Mouse (Mus musculus): ENCODE data around the gene Fsd2. TPM values are rescaled to one million over a fixed set of nuclear protein-coding genes. Genes with fewer than 3 reads are reported as not detected.

Gene Fsd2
- polyA plus RNA-seq, 1 experiment from 2014 or later, result 0.05 TPM

DNA sequence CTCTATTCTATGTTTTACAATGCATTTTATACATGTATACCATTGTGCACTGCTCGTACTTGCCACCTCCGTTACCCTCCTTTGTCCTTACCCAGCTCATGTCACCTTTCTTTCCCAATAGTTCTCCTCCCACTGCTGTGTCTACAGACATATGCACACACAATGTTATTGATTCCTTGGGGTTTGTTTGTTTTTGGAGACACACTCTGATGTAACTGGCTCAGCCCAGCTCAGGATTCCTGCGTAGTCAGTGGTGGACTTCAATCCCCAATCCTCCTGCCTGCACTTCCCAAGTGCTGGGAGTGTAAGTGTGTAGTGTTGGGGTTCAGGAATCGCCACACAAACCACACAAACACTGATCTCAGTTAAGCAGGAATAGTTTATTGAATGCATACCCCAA lies 20.5 kb upstream of the Fsd2 start:
- peaks cover 57% of the 10 kb centered on the region for H3K36me3 ChIP-seq (replicated peaks)
- DNase-seq (ENCODE audit: extremely low spot score, low spot score), result no peak
- no peaks in the 10 kb centered on the region for H3K4me1 ChIP-seq
- no peaks in the 10 kb centered on the region for H3K27me3 ChIP-seq (ENCODE audit: poor library complexity, severe bottlenecking)
- no peak overlapping the region for H3K27ac ChIP-seq
- WGBS, result 87% methylated on average over 4 of the region's 4 CpGs
- no peaks in the 10 kb centered on the region; the same call in 1 of the 2 replicates for H3K9me3 ChIP-seq
- no peak overlapping the region for H3K4me3 ChIP-seq

DNA sequence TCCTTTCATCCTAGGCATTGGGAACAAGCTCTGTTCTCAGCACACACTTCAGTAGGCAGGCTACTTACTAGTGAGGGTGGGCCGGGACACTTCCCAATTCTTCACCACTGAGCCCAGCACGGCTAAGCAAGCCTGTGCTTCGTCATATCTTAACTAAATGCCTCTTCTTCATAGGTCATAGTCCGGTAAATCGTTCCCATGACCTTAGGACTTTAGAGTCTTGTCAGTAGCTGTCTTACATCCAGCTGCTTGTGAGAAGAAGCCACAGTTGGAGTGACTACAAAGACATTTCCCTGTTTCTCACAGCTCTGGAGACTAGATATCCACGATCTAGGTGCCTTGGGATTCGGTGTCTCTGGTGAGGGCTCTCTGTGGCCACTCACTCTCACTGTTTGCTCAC lies 18.6 kb upstream of the Fsd2 start:
- DNase-seq (ENCODE audit: extremely low spot score, low spot score), result no peak
- Histone ChIP-seq H3K4me3 (no peak overlapping the region), H3K36me3 (replicated peaks) (peaks cover 45% of the 10 kb centered on the region), H3K27ac (no peak overlapping the region), H3K9me3 (no peaks in the 10 kb centered on the region; the same call in 1 of the 2 replicates), H3K27me3 (ENCODE audit: poor library complexity, severe bottlenecking) (no peaks in the 10 kb centered on the region), H3K4me1 (no peaks in the 10 kb centered on the region)
- 93% methylated on average over 7 of the region's 7 CpGs for WGBS

DNA sequence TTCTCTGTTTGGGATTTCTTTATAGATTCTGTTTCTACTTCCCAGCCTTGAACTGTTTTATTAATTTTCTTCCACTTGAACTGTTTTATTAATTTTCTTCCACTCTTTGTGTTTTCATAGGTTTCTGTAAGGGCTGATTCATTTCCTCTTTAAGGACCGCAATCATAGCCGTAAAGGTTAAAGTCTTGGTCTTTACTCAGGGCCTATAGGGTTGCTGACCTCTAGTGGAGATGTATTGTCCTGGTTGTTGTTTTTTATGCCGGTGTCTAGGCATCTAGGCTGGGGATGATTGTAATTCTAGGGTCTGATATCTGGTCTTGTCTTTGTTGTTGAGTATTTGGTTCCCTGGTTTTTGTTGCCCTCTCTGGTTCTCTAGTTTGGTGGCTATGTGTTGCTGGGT lies 16.8 kb upstream of the Fsd2 start:
- Histone ChIP-seq H3K4me3 (no peak overlapping the region), H3K27ac (no peak overlapping the region), H3K36me3 (replicated peaks) (peaks cover 36% of the 10 kb centered on the region), H3K9me3 (no peaks in the 10 kb centered on the region; the same call in 1 of the 2 replicates), H3K4me1 (no peaks in the 10 kb centered on the region), H3K27me3 (ENCODE audit: poor library complexity, severe bottlenecking) (no peaks in the 10 kb centered on the region)
- 73% methylated on average over 3 of the region's 3 CpGs for WGBS
- no peak for DNase-seq (ENCODE audit: extremely low spot score, low spot score)

DNA sequence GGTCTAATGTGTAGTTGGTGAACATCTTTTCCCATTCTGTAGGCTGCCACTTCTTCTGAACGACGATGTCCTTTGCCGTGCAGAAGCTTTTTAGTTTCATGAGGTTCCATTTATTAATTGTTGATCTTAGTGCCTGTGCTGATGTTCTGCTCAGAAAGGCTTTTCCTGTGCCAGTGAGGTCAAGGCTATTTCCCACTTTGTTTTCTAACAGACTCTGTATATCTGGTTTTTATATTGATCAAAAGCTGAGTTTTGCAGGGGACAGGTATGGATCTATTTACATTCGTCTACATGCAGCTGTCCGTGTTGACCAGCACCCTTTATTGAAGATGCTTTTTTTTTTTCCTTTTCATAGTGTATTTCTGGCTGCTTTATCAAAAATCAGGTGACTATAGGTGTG lies 12.6 kb upstream of the Fsd2 start:
- H3K4me1 ChIP-seq, result no peaks in the 10 kb centered on the region
- no peak for DNase-seq (ENCODE audit: extremely low spot score, low spot score)
- WGBS, result 94% methylated on average over 5 of the region's 5 CpGs

DNA sequence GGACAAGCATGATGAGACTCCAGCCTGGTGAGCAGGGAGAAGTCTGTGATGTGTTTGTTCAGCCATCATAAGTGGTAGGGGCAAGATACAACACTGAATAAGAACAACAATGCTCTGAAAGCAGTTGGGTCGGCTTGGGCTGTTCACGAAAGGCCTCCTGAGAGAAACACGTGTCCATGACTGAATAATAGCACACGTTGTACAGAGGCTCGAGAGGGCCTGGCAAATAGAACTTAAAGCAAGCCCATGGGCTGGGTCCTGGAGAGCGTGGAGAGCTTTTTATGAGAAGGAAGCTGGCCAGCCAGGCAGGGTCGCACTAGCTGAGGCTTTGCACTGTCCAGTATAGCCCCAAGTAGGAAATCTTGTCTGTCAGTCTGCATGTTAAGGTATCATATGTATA lies 11.7 kb upstream of the Fsd2 start:
- H3K4me3 ChIP-seq, result no peak overlapping the region
- no peaks in the 10 kb centered on the region for H3K9me3 ChIP-seq
- H3K36me3 ChIP-seq (replicated peaks), result peaks cover 20% of the 10 kb centered on the region
- H3K4me1 ChIP-seq, result no peaks in the 10 kb centered on the region
- no peaks in the 10 kb centered on the region for H3K27me3 ChIP-seq (ENCODE audit: poor library complexity, severe bottlenecking)
- 90% methylated on average over 7 of the region's 7 CpGs for WGBS
- H3K27ac ChIP-seq, result no peak overlapping the region
- no peak for DNase-seq (ENCODE audit: extremely low spot score, low spot score)

More for the DNA sequence above, 12.6 kb upstream of the Fsd2 start:
- H3K4me3 ChIP-seq, result no peak overlapping the region
- no peaks in the 10 kb centered on the region for H3K27me3 ChIP-seq (ENCODE audit: poor library complexity, severe bottlenecking)
- peaks cover 20% of the 10 kb centered on the region for H3K36me3 ChIP-seq (replicated peaks)
- H3K27ac ChIP-seq, result no peak overlapping the region
- no peaks in the 10 kb centered on the region for H3K9me3 ChIP-seq

DNA sequence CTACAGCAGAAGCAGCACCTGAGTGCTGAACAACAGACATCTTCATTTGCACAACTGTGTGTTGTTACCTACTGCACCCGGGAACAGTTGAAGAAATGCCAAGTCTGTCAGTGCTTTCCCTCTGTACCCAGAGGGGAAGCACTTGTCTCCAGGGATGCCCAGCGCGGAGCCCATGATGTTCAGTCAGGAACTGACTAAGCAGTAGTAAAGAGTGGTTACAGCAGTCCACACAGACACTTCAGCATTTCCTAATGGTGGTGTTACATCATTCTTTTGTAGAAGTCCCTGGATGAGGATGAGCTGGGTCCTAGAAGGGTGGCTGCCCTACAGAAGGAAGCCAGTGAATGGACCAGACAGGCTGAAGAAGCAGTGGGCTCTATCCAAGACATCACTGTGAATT lies 11.1 kb upstream of the Fsd2 start:
- DNase-seq (ENCODE audit: extremely low spot score, low spot score), result no peak
- 92% methylated on average over 3 of the region's 3 CpGs for WGBS
- Histone ChIP-seq H3K4me1 (peaks cover under 1% of the 10 kb centered on the region; the same call in 1 of the 2 replicates), H3K27ac (no peak overlapping the region), H3K4me3 (no peak overlapping the region), H3K27me3 (ENCODE audit: poor library complexity, severe bottlenecking) (peaks cover 1% of the 10 kb centered on the region; the same call in 1 of the 2 replicates), H3K9me3 (no peaks in the 10 kb centered on the region), H3K36me3 (replicated peaks) (peaks cover 20% of the 10 kb centered on the region)

DNA sequence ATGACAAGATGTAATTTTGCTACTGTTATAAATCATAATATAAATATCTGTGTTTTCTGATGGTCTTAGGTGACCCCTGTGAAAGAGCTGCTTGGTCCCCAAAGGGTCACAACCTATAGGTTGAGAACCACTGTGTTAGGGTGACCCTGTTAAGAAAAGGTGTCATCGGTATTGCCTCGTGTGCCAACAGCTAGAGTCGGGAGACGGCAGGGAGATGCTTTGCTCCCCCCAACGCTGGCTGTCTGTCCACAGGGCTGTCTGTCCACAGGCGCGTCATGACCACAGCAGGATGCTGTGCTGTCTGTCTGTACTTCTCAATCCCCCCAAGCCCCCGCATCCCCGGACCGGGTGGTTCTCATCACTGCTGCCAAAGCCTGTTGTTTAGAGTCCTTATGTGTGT lies 8.9 kb upstream of the Fsd2 start:
- 94% methylated on average over 10 of the region's 10 CpGs for WGBS
- no peak overlapping the region for H3K27ac ChIP-seq
- H3K9me3 ChIP-seq, result no peaks in the 10 kb centered on the region
- no peak overlapping the region for H3K4me3 ChIP-seq
- peaks cover 5% of the 10 kb centered on the region; the same call in 1 of the 2 replicates for H3K27me3 ChIP-seq (ENCODE audit: poor library complexity, severe bottlenecking)
- no peak for DNase-seq (ENCODE audit: extremely low spot score, low spot score)
- peaks cover 20% of the 10 kb centered on the region for H3K36me3 ChIP-seq (replicated peaks)
- peaks cover 13% of the 10 kb centered on the region for H3K4me1 ChIP-seq

DNA sequence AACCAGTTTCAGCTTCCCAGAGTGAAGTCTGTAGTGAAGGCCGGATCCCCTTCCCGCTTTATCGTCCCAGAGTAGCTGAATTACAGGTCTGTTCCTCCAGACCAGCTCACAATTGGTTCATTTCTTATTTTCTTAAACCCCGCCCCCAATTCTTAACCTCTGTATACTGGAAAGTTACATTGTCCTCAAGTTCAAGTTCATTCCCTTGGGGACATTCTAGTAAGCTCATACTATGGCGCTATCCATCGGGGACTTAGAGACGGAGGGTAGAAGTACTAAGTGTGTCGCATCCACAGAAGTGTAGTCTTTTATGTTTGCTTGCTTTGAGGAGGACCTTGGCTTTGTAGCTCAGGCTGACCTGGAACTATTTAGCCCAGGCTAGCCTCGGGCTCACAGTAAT lies 7.1 kb upstream of the Fsd2 start:
- no peak overlapping the region for H3K27ac ChIP-seq
- H3K4me1 ChIP-seq, result peaks cover 13% of the 10 kb centered on the region
- 94% methylated on average over 9 of the region's 9 CpGs for whole genome bisulfite sequencing
- peaks cover 20% of the 10 kb centered on the region for H3K36me3 ChIP-seq (replicated peaks)
- H3K4me3 ChIP-seq, result no peak overlapping the region
- no peaks in the 10 kb centered on the region for H3K9me3 ChIP-seq
- H3K27me3 ChIP-seq (ENCODE audit: poor library complexity, severe bottlenecking), result peaks cover 5% of the 10 kb centered on the region; the same call in 1 of the 2 replicates
- DNase-seq (ENCODE audit: extremely low spot score, low spot score), result no peak

DNA sequence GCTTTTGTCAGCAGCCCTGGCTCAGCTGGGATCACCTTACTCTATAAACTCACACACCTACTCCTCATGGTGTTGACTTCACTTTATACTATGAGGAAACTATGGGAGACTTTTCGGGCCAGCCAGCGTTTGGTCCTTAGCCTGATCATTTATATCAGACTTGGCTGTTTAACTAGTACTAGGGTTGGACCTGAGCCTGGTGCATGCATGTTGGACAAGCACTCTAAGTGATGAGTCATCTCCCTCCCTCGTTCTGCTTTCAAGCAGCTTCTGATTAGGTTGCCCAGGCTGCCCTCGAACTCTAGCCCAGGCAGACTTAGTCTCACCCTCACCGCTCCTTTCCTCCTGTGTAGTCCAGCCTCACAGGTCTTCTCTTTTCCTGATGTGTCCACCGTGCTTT lies 6.7 kb upstream of the Fsd2 start:
- H3K4me3 ChIP-seq, result no peak overlapping the region
- no peak for DNase-seq (ENCODE audit: extremely low spot score, low spot score)
- H3K27me3 ChIP-seq (ENCODE audit: poor library complexity, severe bottlenecking), result peaks cover 5% of the 10 kb centered on the region; the same call in 1 of the 2 replicates
- peaks cover 13% of the 10 kb centered on the region for H3K4me1 ChIP-seq
- 91% methylated on average over 6 of the region's 6 CpGs for WGBS
- H3K27ac ChIP-seq, result no peak overlapping the region
- H3K9me3 ChIP-seq, result no peaks in the 10 kb centered on the region
- peaks cover 17% of the 10 kb centered on the region for H3K36me3 ChIP-seq (replicated peaks)

DNA sequence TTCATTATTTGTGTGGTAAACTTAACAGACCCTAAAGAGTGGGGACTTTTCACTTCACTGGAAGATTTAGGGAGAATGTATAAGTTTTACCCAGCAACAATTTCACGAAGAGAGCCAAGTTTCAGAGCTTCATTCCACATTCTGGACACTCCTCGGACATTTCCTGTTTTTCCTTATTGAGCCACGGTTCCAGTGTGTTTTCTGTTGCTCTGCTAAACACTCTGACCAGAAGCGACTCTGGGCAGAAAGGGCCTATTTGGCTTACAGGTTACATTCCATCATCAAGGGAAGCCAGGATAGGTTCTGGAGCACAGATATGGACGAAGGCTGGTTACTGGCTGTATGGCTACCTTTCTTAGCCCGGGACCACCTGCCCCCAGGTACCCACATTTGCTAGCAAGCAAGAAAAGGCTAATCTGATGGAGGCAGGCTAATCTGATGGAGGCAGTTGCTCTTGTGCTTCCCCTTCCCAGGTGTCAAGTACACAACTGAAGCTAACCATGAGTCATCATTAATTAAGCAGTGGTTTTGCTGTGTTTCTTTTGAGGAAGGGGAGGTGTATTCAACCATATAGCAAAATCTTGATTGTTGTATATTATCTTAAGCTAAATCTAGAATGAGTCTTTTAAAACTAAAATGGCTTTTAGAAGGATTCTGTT lies 6.0 kb upstream of the Fsd2 start:
- no peak for DNase-seq (ENCODE audit: extremely low spot score, low spot score)
- WGBS, result 86% methylated on average over 6 of the region's 6 CpGs
- Histone ChIP-seq H3K36me3 (replicated peaks) (peaks cover 11% of the 10 kb centered on the region), H3K27ac (no peak overlapping the region), H3K27me3 (ENCODE audit: poor library complexity, severe bottlenecking) (peaks cover 5% of the 10 kb centered on the region; the same call in 1 of the 2 replicates), H3K4me1 (peaks cover 13% of the 10 kb centered on the region), H3K4me3 (peak overlapping the region; percentile 87; the same call in 1 of the 2 replicates), H3K9me3 (no peaks in the 10 kb centered on the region)

DNA sequence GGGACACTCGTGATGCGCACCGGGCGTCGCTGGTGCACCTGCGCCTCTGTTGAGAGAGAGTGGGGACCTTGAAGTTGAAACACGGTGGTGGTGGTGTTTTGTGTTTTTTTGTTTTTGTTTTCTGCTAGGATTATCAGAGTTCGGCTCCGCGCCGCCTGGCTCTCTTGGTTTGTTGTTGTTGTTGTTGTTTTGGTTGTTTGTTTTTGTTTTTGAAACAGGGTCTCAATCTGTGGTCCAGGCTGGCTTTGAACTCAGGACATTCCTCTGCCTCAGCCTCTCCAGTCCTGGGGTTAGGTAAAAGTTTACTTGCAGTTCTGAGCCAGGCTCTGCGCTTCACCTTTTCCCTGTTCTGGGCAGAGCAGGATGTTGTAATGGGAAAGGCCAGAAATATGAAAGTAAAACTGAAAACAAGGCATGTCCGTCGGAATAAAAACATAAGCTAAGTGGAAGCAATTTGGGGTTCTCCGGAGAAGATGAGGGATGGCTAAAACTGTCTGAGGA lies 5.2 kb upstream of the Fsd2 start:
- Histone ChIP-seq H3K4me1 (peaks cover 13% of the 10 kb centered on the region), H3K4me3 (peak overlapping the region; percentile 87), H3K27ac (peak overlapping the region; percentile 91), H3K36me3 (replicated peaks) (peaks cover 8% of the 10 kb centered on the region; the same call in 1 of the 2 replicates), H3K27me3 (ENCODE audit: poor library complexity, severe bottlenecking) (peaks cover 5% of the 10 kb centered on the region; the same call in 1 of the 2 replicates), H3K9me3 (no peaks in the 10 kb centered on the region)
- no peak for DNase-seq (ENCODE audit: extremely low spot score, low spot score)
- WGBS, result 22% methylated on average over 15 of the region's 15 CpGs

DNA sequence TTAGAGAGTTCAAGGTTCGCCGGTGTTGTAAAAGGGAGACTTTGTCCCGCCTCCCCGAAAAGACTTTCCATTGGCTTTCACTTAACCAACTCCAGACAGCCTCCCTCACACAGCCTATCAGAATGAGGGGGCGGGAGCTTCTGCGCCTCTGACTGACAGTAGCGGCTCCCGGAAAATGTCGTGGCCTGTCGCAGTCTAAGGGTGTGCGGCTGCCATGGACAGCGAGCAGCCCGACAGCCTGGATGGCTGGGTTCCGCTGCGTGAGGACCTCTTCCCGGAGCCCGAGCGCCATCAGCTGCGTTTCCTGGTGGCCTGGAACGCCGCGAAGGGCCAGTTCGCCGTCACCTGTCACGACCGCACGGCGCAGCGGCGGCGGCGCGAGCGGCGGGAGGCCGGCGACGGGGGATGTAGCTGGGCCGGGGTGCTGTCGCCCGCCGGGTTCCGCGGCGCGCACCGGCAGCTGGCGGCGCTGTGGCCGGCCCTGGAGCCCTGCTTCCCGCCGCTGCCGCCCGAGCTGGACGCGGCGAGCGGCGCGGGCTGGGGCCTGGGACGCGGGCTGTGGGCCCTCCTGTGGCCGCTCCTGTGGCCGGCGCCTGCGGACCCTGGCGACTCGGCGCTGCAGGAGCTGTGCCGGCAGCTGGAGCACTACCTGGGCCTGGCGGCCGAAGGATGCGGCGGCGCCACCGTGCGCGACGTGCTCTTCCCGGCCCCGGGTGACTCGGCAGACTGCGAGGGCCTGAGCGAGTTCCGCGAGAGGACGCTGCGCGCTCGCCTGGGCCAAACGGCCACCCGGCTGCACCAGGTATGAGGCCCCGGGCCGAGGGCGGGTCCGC lies 4.6 kb upstream of the Fsd2 start, which contains the start of gene Whamm:
Gene Whamm, plus strand, starts transcription at position 159 of the 833 bp plus-strand sequence.
- H3K9me3 ChIP-seq, result no peaks in the 10 kb centered on the region
- peak within 1 kb of the TSS; percentile 91 for H3K27ac ChIP-seq
- peak within 1 kb of the TSS; percentile 87 for H3K4me3 ChIP-seq
- WGBS, result under 1% methylated on average over 96 of the region's 96 CpGs
- H3K27me3 ChIP-seq (ENCODE audit: poor library complexity, severe bottlenecking), result peaks cover 5% of the 10 kb centered on the region; the same call in 1 of the 2 replicates
- H3K36me3 ChIP-seq (replicated peaks), result peaks cover 8% of the 10 kb centered on the region; the same call in 1 of the 2 replicates
- peaks cover 13% of the 10 kb centered on the region for H3K4me1 ChIP-seq
- peak; percentile 92 for DNase-seq (ENCODE audit: extremely low spot score, low spot score)
